Mouse (Mus musculus) cerebellum, postnatal 4 days (tissue): ENCODE results near the gene Efhd2.

ENCODE experiments used
- DNase-seq, 2 experiments: peaks; one replicate each; pipeline ENCODE4 v3.0.0; 2022; ENCODE audit warnings: low spot score in 2 of 2, mixed read lengths in 1 of 2

Gene Efhd2

GRCm38 (mm10) chr4:141874601-141875460, at the start of gene Efhd2:
Efhd2 (minus strand) TSS chr4:141874920.
- peak; percentile 38 to 72 for DNase-seq

- no peak for DNase-seq
Measured at GRCm38 (mm10) chr4:141923961-141924360, 49.2 kb upstream of the Efhd2 start.

GRCm38 (mm10) chr4:141920391-141920790, 45.7 kb upstream of the Efhd2 start:
- no peak for DNase-seq

- no peak for DNase-seq
Measured at GRCm38 (mm10) chr4:141917735-141918419, 43.2 kb upstream of the Efhd2 start.

- DNase-seq, result peak in 1 of 2 experiments; percentile 21
Measured at GRCm38 (mm10) chr4:141914040-141914439, 39.3 kb upstream of the Efhd2 start.

GRCm38 (mm10) chr4:141913201-141913993, 38.7 kb upstream of the Efhd2 start:
- DNase-seq, result no peak

- DNase-seq, result no peak
Measured at GRCm38 (mm10) chr4:141904710-141905109, 30.0 kb upstream of the Efhd2 start.

GRCm38 (mm10) chr4:141902479-141902858, 27.7 kb upstream of the Efhd2 start:
- DNase-seq, result no peak

GRCm38 (mm10) chr4:141901711-141902478, 27.2 kb upstream of the Efhd2 start:
- DNase-seq, result peak in 1 of 2 experiments; percentile 12

- no peak for DNase-seq
Measured at GRCm38 (mm10) chr4:141900421-141900820, 25.7 kb upstream of the Efhd2 start.

- DNase-seq, result peak in 1 of 2 experiments; percentile 33
Measured at GRCm38 (mm10) chr4:141899936-141900335, 25.2 kb upstream of the Efhd2 start.

GRCm38 (mm10) chr4:141898905-141899304, 24.2 kb upstream of the Efhd2 start:
- no peak for DNase-seq

- no peak for DNase-seq
Measured at GRCm38 (mm10) chr4:141897838-141898237, 23.1 kb upstream of the Efhd2 start.

GRCm38 (mm10) chr4:141897225-141897624, 22.5 kb upstream of the Efhd2 start:
- DNase-seq, result peak in 1 of 2 experiments; percentile 63

GRCm38 (mm10) chr4:141895772-141896171, 21.1 kb upstream of the Efhd2 start:
- DNase-seq, result no peak

GRCm38 (mm10) chr4:141893157-141893784, 18.6 kb upstream of the Efhd2 start:
- no peak for DNase-seq

GRCm38 (mm10) chr4:141886385-141886968, 11.8 kb upstream of the Efhd2 start:
- DNase-seq, result no peak

- DNase-seq, result no peak
Measured at GRCm38 (mm10) chr4:141885451-141885850, 10.7 kb upstream of the Efhd2 start.

GRCm38 (mm10) chr4:141882858-141883257, 8.1 kb upstream of the Efhd2 start:
- no peak for DNase-seq

- DNase-seq, result no peak
Measured at GRCm38 (mm10) chr4:141881950-141882349, 7.2 kb upstream of the Efhd2 start.
